Mouse (Mus musculus): ENCODE data around the gene Pfdn2. TPM values are rescaled to one million over a fixed set of nuclear protein-coding genes. Genes with fewer than 3 reads are reported as not detected.
"Not testable (repeated sequence)": the region's sequence is repeated elsewhere in the genome, so short reads cannot be mapped to it uniquely, and the experiment has no call there.

The Pfdn2 gene
- polyA plus RNA-seq (2014; fragmentation: Nextera tagmentation; extraction: Ambion mirVana), result 64.8 and 69.8 TPM in 2 replicates

- no peak within 1 kb of the TSS for H3K27ac ChIP-seq (ENCODE audit: low read depth, low read length)
- DNase-seq (ENCODE audit: low spot score, missing footprints), result peak; percentile 99
- peak; percentile 93 for ATAC-seq (ENCODE audit: low FRiP score)
Measured at GRCm38 (mm10) chr1:171345225-171346094, at the start of gene Pfdn2, which contains the start of gene Nit1. Gene Pfdn2, plus strand, starts transcription at chr1:171345670. Gene Nit1, minus strand, starts transcription at chr1:171345646.

GRCm38 (mm10) chr1:171298226-171298625 lies 47.2 kb upstream of the Pfdn2 start:
- H3K4me1 ChIP-seq (ENCODE audit: control insufficient read depth, insufficient read depth, low read length), result peaks cover 6% of the 10 kb centered on the region; the same call in 1 of the 2 replicates
- H3K27ac ChIP-seq (ENCODE audit: low read depth, low read length), result no peak overlapping the region
- H3K9ac ChIP-seq (ENCODE audit: low read length), result no peak overlapping the region
- no peak overlapping the region for H3K4me3 ChIP-seq (ENCODE audit: low read depth, low read length)
- no peaks in the 10 kb centered on the region for H3K9me3 ChIP-seq (ENCODE audit: control insufficient read depth, low read length)
- ATAC-seq (ENCODE audit: low FRiP score) (no peak), DNase-seq (ENCODE audit: low spot score, missing footprints) (no peak)
- H3K4me2 ChIP-seq, result no peak overlapping the region
- H3K36me3 ChIP-seq (ENCODE audit: control insufficient read depth, insufficient read depth, low read length), result no peaks in the 10 kb centered on the region
- H3K27me3 ChIP-seq (ENCODE audit: control insufficient read depth, insufficient read depth, low read length), result peaks cover 3% of the 10 kb centered on the region
- WGBS, result 74% methylated on average over 3 of the region's 3 CpGs

More at GRCm38 (mm10) chr1:171345225-171346094, at the start of gene Pfdn2, which contains the start of gene Nit1:
- WGBS, result 1% methylated on average over 53 of the region's 53 CpGs
- Histone ChIP-seq H3K9me3 (ENCODE audit: control insufficient read depth, low read length) (peaks cover 6% of the 10 kb centered on the region; the same call in 1 of the 2 replicates), H3K36me3 (ENCODE audit: control insufficient read depth, insufficient read depth, low read length) (peaks cover 9% of the 10 kb centered on the region; the same call in 1 of the 2 replicates), H3K27me3 (ENCODE audit: control insufficient read depth, insufficient read depth, low read length) (no peaks in the 10 kb centered on the region), H3K4me3 (ENCODE audit: low read depth, low read length) (peak within 1 kb of the TSS; percentile 91), H3K9ac (ENCODE audit: low read length) (peak within 1 kb of the TSS; percentile 83), H3K4me1 (ENCODE audit: control insufficient read depth, insufficient read depth, low read length) (peaks cover 14% of the 10 kb centered on the region), H3K4me2 (peak within 1 kb of the TSS; percentile 84)

GRCm38 (mm10) chr1:171306157-171306556 lies 39.3 kb upstream of the Pfdn2 start:
- H3K27ac ChIP-seq (ENCODE audit: low read depth, low read length); ATAC-seq (ENCODE audit: low FRiP score): not testable (repeated sequence)
- WGBS, result 73% methylated on average over 5 of the region's 5 CpGs

GRCm38 (mm10) chr1:171309321-171309720 lies 36.1 kb upstream of the Pfdn2 start:
- no peak overlapping the region for H3K4me3 ChIP-seq (ENCODE audit: low read depth, low read length)

More at GRCm38 (mm10) chr1:171306157-171306556, 39.3 kb upstream of the Pfdn2 start:
- not testable (repeated sequence) for H3K36me3 ChIP-seq (ENCODE audit: control insufficient read depth, insufficient read depth, low read length); H3K27me3 ChIP-seq (ENCODE audit: control insufficient read depth, insufficient read depth, low read length); H3K4me3 ChIP-seq (ENCODE audit: low read depth, low read length); H3K9ac ChIP-seq (ENCODE audit: low read length); H3K4me1 ChIP-seq (ENCODE audit: control insufficient read depth, insufficient read depth, low read length); H3K9me3 ChIP-seq (ENCODE audit: control insufficient read depth, low read length); H3K4me2 ChIP-seq
- DNase-seq (ENCODE audit: low spot score, missing footprints), result peak; percentile 64

GRCm38 (mm10) chr1:171319748-171320147 lies 25.7 kb upstream of the Pfdn2 start:
- no peaks in the 10 kb centered on the region for H3K27me3 ChIP-seq (ENCODE audit: control insufficient read depth, insufficient read depth, low read length)
- H3K9me3 ChIP-seq (ENCODE audit: control insufficient read depth, low read length), result no peaks in the 10 kb centered on the region
- no peaks in the 10 kb centered on the region for H3K4me1 ChIP-seq (ENCODE audit: control insufficient read depth, insufficient read depth, low read length)
- H3K9ac ChIP-seq (ENCODE audit: low read length), result no peak overlapping the region
- no peak overlapping the region for H3K4me3 ChIP-seq (ENCODE audit: low read depth, low read length)
- DNase-seq (ENCODE audit: low spot score, missing footprints), result peak; percentile 60
- no peak overlapping the region for H3K4me2 ChIP-seq
- no peaks in the 10 kb centered on the region for H3K36me3 ChIP-seq (ENCODE audit: control insufficient read depth, insufficient read depth, low read length)
- no peak overlapping the region for H3K27ac ChIP-seq (ENCODE audit: low read depth, low read length)
- no peak for ATAC-seq (ENCODE audit: low FRiP score)
- WGBS, result 12% methylated on average over 7 of the region's 7 CpGs

More at GRCm38 (mm10) chr1:171309321-171309720, 36.1 kb upstream of the Pfdn2 start:
- ATAC-seq (ENCODE audit: low FRiP score) (no peak), DNase-seq (ENCODE audit: low spot score, missing footprints) (peak; percentile 2)
- Histone ChIP-seq H3K9ac (ENCODE audit: low read length) (no peak overlapping the region), H3K27ac (ENCODE audit: low read depth, low read length) (no peak overlapping the region), H3K9me3 (ENCODE audit: control insufficient read depth, low read length) (no peaks in the 10 kb centered on the region), H3K4me2 (no peak overlapping the region), H3K4me1 (ENCODE audit: control insufficient read depth, insufficient read depth, low read length) (no peaks in the 10 kb centered on the region), H3K27me3 (ENCODE audit: control insufficient read depth, insufficient read depth, low read length) (no peaks in the 10 kb centered on the region), H3K36me3 (ENCODE audit: control insufficient read depth, insufficient read depth, low read length) (no peaks in the 10 kb centered on the region)
- 72% methylated on average over 2 of the region's 2 CpGs for WGBS

- H3K4me3 ChIP-seq (ENCODE audit: low read depth, low read length), result no peak overlapping the region
- H3K4me2 ChIP-seq, result no peak overlapping the region
- H3K36me3 ChIP-seq (ENCODE audit: control insufficient read depth, insufficient read depth, low read length), result no peaks in the 10 kb centered on the region
- no peak for ATAC-seq (ENCODE audit: low FRiP score)
- no peak overlapping the region for H3K27ac ChIP-seq (ENCODE audit: low read depth, low read length)
- H3K9ac ChIP-seq (ENCODE audit: low read length), result no peak overlapping the region
- H3K9me3 ChIP-seq (ENCODE audit: control insufficient read depth, low read length), result no peaks in the 10 kb centered on the region
- H3K4me1 ChIP-seq (ENCODE audit: control insufficient read depth, insufficient read depth, low read length), result no peaks in the 10 kb centered on the region
- peak; percentile 1 for DNase-seq (ENCODE audit: low spot score, missing footprints)
- WGBS, result 12% methylated on average over 5 of the region's 5 CpGs
- no peaks in the 10 kb centered on the region for H3K27me3 ChIP-seq (ENCODE audit: control insufficient read depth, insufficient read depth, low read length)
Measured at GRCm38 (mm10) chr1:171320151-171320550, 25.3 kb upstream of the Pfdn2 start.

DNA sequence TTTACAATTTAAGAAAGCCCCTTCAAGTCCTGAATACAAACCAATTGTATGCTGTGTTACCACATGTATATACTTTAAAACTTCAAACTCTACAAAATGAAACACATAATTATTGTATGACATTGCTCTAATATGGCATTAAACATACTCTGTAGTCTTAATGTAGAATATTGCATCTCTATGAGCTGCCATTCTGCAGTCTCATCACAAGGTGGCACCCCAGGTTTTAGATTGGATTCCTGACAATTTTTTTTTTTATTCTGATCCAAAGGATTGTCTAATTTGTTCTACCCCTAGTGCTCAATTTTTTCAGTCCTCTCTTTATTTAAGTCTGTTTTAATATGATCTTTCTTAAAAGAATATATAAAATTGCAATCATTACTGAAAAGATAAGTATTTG lies 24.1 kb upstream of the Pfdn2 start:
- Histone ChIP-seq H3K4me1 (ENCODE audit: control insufficient read depth, insufficient read depth, low read length) (no peaks in the 10 kb centered on the region), H3K9ac (ENCODE audit: low read length) (no peak overlapping the region), H3K27ac (ENCODE audit: low read depth, low read length) (no peak overlapping the region), H3K27me3 (ENCODE audit: control insufficient read depth, insufficient read depth, low read length) (no peaks in the 10 kb centered on the region), H3K4me3 (ENCODE audit: low read depth, low read length) (no peak overlapping the region), H3K4me2 (no peak overlapping the region), H3K36me3 (ENCODE audit: control insufficient read depth, insufficient read depth, low read length) (no peaks in the 10 kb centered on the region), H3K9me3 (ENCODE audit: control insufficient read depth, low read length) (no peaks in the 10 kb centered on the region)
- ATAC-seq (ENCODE audit: low FRiP score), result no peak
- no peak for DNase-seq (ENCODE audit: low spot score, missing footprints)

GRCm38 (mm10) chr1:171322012-171322411 lies 23.5 kb upstream of the Pfdn2 start:
- 69% methylated on average over 1 of the region's 1 CpGs for WGBS
- Histone ChIP-seq H3K4me2 (no peak overlapping the region), H3K4me3 (ENCODE audit: low read depth, low read length) (no peak overlapping the region), H3K9ac (ENCODE audit: low read length) (no peak overlapping the region), H3K27me3 (ENCODE audit: control insufficient read depth, insufficient read depth, low read length) (no peaks in the 10 kb centered on the region), H3K9me3 (ENCODE audit: control insufficient read depth, low read length) (no peaks in the 10 kb centered on the region), H3K27ac (ENCODE audit: low read depth, low read length) (no peak overlapping the region), H3K36me3 (ENCODE audit: control insufficient read depth, insufficient read depth, low read length) (no peaks in the 10 kb centered on the region), H3K4me1 (ENCODE audit: control insufficient read depth, insufficient read depth, low read length) (no peaks in the 10 kb centered on the region; the same call in 1 of the 2 replicates)
- DNase-seq (ENCODE audit: low spot score, missing footprints), result no peak
- peak; percentile 50; the same call in 1 of the 2 replicates for ATAC-seq (ENCODE audit: low FRiP score)

GRCm38 (mm10) chr1:171325571-171325970 lies 19.9 kb upstream of the Pfdn2 start:
- H3K4me2 ChIP-seq, result no peak overlapping the region
- no peak overlapping the region for H3K9ac ChIP-seq (ENCODE audit: low read length)
- H3K9me3 ChIP-seq (ENCODE audit: control insufficient read depth, low read length), result no peaks in the 10 kb centered on the region
- WGBS, result 85% methylated on average over 2 of the region's 2 CpGs
- H3K27ac ChIP-seq (ENCODE audit: low read depth, low read length), result no peak overlapping the region
- H3K4me1 ChIP-seq (ENCODE audit: control insufficient read depth, insufficient read depth, low read length), result peaks cover 17% of the 10 kb centered on the region
- no peaks in the 10 kb centered on the region for H3K36me3 ChIP-seq (ENCODE audit: control insufficient read depth, insufficient read depth, low read length)
- ATAC-seq (ENCODE audit: low FRiP score) (no peak), DNase-seq (ENCODE audit: low spot score, missing footprints) (no peak)
- H3K27me3 ChIP-seq (ENCODE audit: control insufficient read depth, insufficient read depth, low read length), result no peaks in the 10 kb centered on the region
- H3K4me3 ChIP-seq (ENCODE audit: low read depth, low read length), result no peak overlapping the region
